Mouse (Mus musculus) megakaryocyte, embryonic 14.5 days (primary cell): ENCODE results near the gene Gli3.

ENCODE experiments used
- FLI1 ChIP-seq: IDR thresholded peaks from 2 replicates; pipeline ENCODE4 v1.6.1; 2012; ENCODE audit warnings: low read length, inconsistent platforms, mixed read lengths
- GATA1 ChIP-seq: IDR thresholded peaks from 3 replicates; pipeline ENCODE4 v1.6.1; 2012; ENCODE audit warnings: mixed read lengths, low read length, inconsistent platforms, borderline replicate concordance

GRCm38 (mm10) chr13:15538389-15538788 lies 75.4 kb downstream of the Gli3 start:
- no peak for TF ChIP-seq GATA1
- no peak for TF ChIP-seq FLI1
